Comparison of ENCODE assay signal across 9 mouse cellular contexts in the genomic region with DNA sequence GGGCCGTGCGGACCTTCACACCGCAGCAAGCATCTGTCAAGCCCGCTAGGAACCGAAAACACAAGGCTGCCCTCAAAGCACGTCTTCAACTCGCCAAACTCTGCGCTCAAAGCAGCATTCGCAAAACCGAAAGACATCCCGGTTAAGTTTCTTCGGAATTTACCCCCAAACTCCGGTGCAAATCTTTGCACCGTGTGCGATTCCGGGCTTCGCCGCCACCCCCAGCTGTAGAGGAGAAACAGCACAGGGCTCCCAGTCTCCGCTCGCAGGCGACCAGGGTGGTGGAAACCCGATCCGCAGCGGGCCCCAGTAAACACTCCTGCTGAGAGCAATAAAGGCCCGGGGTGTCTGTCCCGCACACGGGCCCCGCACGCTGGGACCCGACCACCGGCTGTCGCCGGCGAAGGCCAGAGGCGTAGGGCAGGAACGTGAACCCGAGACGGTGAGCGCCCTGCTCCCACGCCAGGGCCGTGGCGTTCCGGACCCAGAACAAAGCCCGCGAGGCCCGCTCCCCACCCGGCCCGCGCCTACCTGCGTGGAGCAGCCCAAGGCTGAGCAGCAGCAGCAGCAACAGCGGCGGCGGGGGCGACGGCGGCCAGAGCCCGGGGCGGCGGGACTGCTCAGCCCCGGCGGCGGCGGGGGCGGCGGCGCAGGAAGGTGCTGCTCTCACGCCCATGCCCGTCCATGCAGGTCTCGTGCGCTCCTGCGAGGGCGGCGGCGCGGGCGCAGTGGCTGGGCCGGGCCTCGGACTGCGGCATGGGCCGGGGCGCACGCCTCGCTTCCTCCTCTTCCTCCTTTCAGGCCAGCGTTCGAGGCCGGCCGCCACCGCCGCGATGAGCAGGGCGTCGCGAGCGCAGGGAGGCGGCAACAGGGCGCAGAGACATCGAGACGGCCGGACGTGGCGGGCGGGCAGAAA. TPM values are rescaled to one million over a fixed set of nuclear protein-coding genes. Genes with fewer than 3 reads are reported as not detected.
DNase-seq lines count a peak whose midpoint lies in the region; ATAC-seq lines count a peak whose summit lies in the region.
"Had no signal": no experiment of that assay in that cellular context is flagged by ENCODE, and none has a peak within 500 bp of the region (broad histone marks: within the 10 kb centered on the region; RNA-seq: fewer than 3 reads in every experiment).

No protein-coding gene starts in this region.

- no peaks in the 10 kb centered on the region for H3K36me3 ChIP-seq in embryonic facial prominence, embryonic 11.5 days (replicated peaks; ENCODE audit: control insufficient read depth, insufficient read depth, low read depth, low read length)
- H3K36me3 ChIP-seq in heart, embryonic 16.5 days (ENCODE audit: control insufficient read depth, insufficient read depth): no peaks in the 10 kb centered on the region
- H3K36me3 ChIP-seq: G1E had no signal

- H3K4me1 ChIP-seq in embryonic facial prominence, embryonic 11.5 days (ENCODE audit: control insufficient read depth, insufficient read depth, low read length): no peaks in the 10 kb centered on the region; the same call in none of the 2 replicates
- peaks cover 20% of the 10 kb centered on the region for H3K4me1 ChIP-seq in heart, embryonic 16.5 days (ENCODE audit: control insufficient read depth, insufficient read depth, low read length)

- peak; percentile 61 for DNase-seq in embryo, embryonic 10.5 days (ENCODE audit: low spot score)
- no peak for DNase-seq in embryo, embryonic 11 days
- peak; percentile 34 for DNase-seq in T-cell, adult 2 months (ENCODE audit: low spot score)
- peak; percentile 64 for DNase-seq in embryonic facial prominence, embryonic 11.5 days (ENCODE audit: low spot score)
- peak; percentile 52 to 76 for DNase-seq in kidney, postnatal 25 days
- peak; percentile 59 for DNase-seq in right cerebral cortex, postnatal 4 days

- H3K9me3 ChIP-seq in embryonic facial prominence, embryonic 11.5 days (replicated peaks; ENCODE audit: control insufficient read depth, low read length): no peaks in the 10 kb centered on the region
- no peaks in the 10 kb centered on the region for H3K9me3 ChIP-seq in heart, embryonic 16.5 days (replicated peaks; ENCODE audit: control insufficient read depth, low read length)

- peak overlapping the region; percentile 60 for H3K27ac ChIP-seq in embryonic facial prominence, embryonic 11.5 days (replicated peaks; ENCODE audit: low read depth, low read length)
- H3K27ac ChIP-seq in heart, embryonic 16.5 days (ENCODE audit: low read length): peak overlapping the region; percentile 90

- no peaks in the 10 kb centered on the region for H3K27me3 ChIP-seq in embryonic facial prominence, embryonic 11.5 days (ENCODE audit: control insufficient read depth, insufficient read depth, low read length)
- H3K27me3 ChIP-seq in heart, embryonic 16.5 days (ENCODE audit: control insufficient read depth, insufficient read depth, low read length): no peaks in the 10 kb centered on the region

- H3K9ac ChIP-seq in embryonic facial prominence, embryonic 11.5 days (replicated peaks; ENCODE audit: low read length): peak overlapping the region; percentile 92
- H3K9ac ChIP-seq in heart, embryonic 16.5 days (ENCODE audit: low read length): peak overlapping the region; percentile 94

- WGBS in embryonic facial prominence, embryonic 11.5 days: 0% methylated on average over 87 of the region's 102 CpGs
- WGBS in heart, embryonic 16.5 days: under 1% methylated on average over 92 of the region's 102 CpGs

- ATAC-seq in embryonic facial prominence, embryonic 11.5 days (replicated peaks; ENCODE audit: insufficient number of reproducible peaks, low FRiP score, low TSS enrichment, low read depth): peak; percentile 46
- peak; percentile 39 for ATAC-seq in heart, embryonic 16.5 days (replicated peaks; ENCODE audit: extremely low read depth, insufficient read depth, low FRiP score)
- ATAC-seq in megakaryocyte progenitor cell, adult 5-6 weeks (replicated peaks; ENCODE audit: poor library complexity): peak; percentile 15

- H3K4me2 ChIP-seq in embryonic facial prominence, embryonic 11.5 days (ENCODE audit: low read depth, low read length): peak overlapping the region; percentile 80
- peak overlapping the region; percentile 85 for H3K4me2 ChIP-seq in heart, embryonic 16.5 days (ENCODE audit: low read depth, low read length)

- H3K4me3 ChIP-seq in embryonic facial prominence, embryonic 11.5 days (ENCODE audit: low read depth, low read length): peak overlapping the region; percentile 84
- peak overlapping the region; percentile 93 for H3K4me3 ChIP-seq in heart, embryonic 16.5 days (ENCODE audit: low read length)

RNA-seq across cellular contexts. Expression of gene Rgmb, which starts 5.1 kb away (rescaled TPM):
- 26.0 and 28.9 TPM in 2 replicates for polyA plus RNA-seq in embryonic facial prominence, embryonic 11.5 days (2014; fragmentation: Nextera tagmentation; extraction: Ambion mirVana)
- 8.5 and 8.9 TPM in 2 replicates for polyA plus RNA-seq in heart, embryonic 16.5 days (2015; fragmentation: Nextera tagmentation; extraction: Ambion mirVana)
- total RNA-seq in megakaryocyte progenitor cell, adult 5-6 weeks (2015): 0.05 TPM in 1 of 2 replicates, not detected in the other
- total RNA-seq in megakaryocyte progenitor cell, adult 5-6 weeks (2017): 0.04 and 0.14 TPM in 2 replicates
- polyA plus RNA-seq: G1E had no signal
